Mouse (Mus musculus): ENCODE data around the gene U2af2. TPM values are rescaled to one million over a fixed set of nuclear protein-coding genes. Genes with fewer than 3 reads are reported as not detected.
A peak's percentile ranks its signal among the peaks of the same experiment; 100 is the strongest.

U2af2 gene
- total and polyA plus RNA-seq, 2 experiments from 2014 or later: 38.0 to 99.1 TPM

DNA sequence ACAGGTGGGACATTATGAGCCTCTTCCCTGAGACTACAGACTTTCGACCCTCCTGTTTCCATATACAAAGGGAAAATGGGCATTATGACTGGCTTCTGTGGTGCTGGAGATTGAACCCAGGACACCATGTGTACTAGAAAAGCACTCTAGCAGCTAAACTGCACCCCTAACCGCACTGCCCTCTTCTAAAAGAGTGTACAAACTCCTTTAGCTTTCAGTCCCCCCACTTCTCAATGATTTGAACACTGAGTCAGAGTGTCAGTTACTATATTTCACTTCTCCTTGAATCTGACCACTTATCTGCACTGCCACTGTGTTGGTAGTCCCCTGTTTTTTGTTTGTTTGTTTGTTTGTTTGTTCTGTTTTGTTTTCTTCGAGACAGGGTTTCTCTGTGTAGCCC lies 28.1 kb upstream of the U2af2 start, which contains the start of gene 4632433K11Rik:
TSS of gene 4632433K11Rik (plus strand) at position 301 of the 400 bp plus-strand sequence.
- 80% methylated on average over 3 of the region's 3 CpGs for WGBS
- no peak for ATAC-seq (ENCODE audit: insufficient read depth, low read depth)

DNA sequence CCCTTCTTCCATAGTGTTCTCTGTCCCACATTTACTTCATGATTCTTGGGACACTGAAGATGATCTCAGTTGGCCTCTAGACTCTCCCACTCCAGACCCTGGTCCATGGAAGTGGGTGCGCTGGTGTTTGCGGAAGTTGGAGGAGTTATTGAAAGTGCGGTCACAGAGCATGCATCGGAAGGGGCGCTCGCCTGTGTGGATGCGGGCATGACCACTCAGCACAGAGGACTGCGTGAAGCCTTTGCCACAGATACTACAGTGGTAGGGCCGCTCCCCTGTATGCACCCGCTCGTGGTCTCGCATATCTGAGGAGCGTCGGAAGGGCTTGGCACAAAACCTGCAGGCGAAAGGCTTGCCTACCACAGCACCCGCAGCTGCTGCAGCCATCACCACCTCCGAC lies 26.3 kb upstream of the U2af2 start:
- WGBS: 96% methylated on average over 17 of the region's 17 CpGs
- ATAC-seq (ENCODE audit: insufficient read depth, low read depth): no peak
- peaks cover 49% of the 10 kb centered on the region for H3K36me3 ChIP-seq (replicated peaks; ENCODE audit: control insufficient read depth, insufficient read depth, low read length)

More for the DNA sequence above, 28.1 kb upstream of the U2af2 start, which contains the start of gene 4632433K11Rik:
- Histone ChIP-seq H3K36me3 (replicated peaks; ENCODE audit: control insufficient read depth, insufficient read depth, low read length) (peaks cover 68% of the 10 kb centered on the region), H3K27me3 (ENCODE audit: control insufficient read depth, insufficient read depth, low read length) (no peaks in the 10 kb centered on the region), H3K4me1 (ENCODE audit: control insufficient read depth, insufficient read depth) (peaks cover 8% of the 10 kb centered on the region), H3K27ac (ENCODE audit: low read depth) (no peak within 1 kb of the TSS), H3K9me3 (replicated peaks; ENCODE audit: control insufficient read depth, low read length) (peaks cover 21% of the 10 kb centered on the region), H3K9ac (replicated peaks; ENCODE audit: low read depth, low read length) (no peak within 1 kb of the TSS), H3K4me2 (ENCODE audit: low read depth, low read length) (no peak within 1 kb of the TSS), H3K4me3 (ENCODE audit: low read depth, low read length) (no peak within 1 kb of the TSS)
- TF ChIP-seq CTCF (IDR thresholded peaks at IDR 0.05; ENCODE audit: low read depth) (no peak), EP300 (IDR thresholded peaks at IDR 0.05; ENCODE audit: low read depth) (no peak)
- DNase-seq (ENCODE audit: low spot score): no peak

DNA sequence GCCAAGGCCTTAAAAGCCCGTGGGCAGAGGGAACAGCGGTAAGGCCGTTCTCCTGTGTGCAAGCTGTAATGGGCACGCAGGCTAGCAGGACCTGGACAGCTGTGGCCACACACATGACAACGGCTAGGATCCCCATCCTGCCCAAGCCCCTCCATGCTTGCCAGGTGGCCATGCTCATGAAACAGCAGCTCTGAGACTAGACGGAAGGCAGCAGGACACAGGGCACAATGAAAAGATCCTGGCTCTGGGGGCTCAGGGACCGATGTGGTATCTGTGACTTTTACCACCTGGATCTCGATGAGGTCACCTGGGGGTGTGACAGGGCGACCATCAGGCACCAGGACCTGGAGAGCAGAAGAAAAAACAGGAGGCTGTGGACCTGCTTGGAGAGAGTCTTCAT lies 25.8 kb upstream of the U2af2 start:
- no peak overlapping the region for H3K27ac ChIP-seq (ENCODE audit: low read depth)
- TF ChIP-seq EP300 (IDR thresholded peaks at IDR 0.05; ENCODE audit: low read depth) (no peak), CTCF (IDR thresholded peaks at IDR 0.05; ENCODE audit: low read depth) (no peak)
- no peak overlapping the region for H3K4me2 ChIP-seq (ENCODE audit: low read depth, low read length)
- 93% methylated on average over 9 of the region's 9 CpGs for WGBS
- H3K27me3 ChIP-seq (ENCODE audit: control insufficient read depth, insufficient read depth, low read length): no peaks in the 10 kb centered on the region
- peaks cover 44% of the 10 kb centered on the region for H3K36me3 ChIP-seq (replicated peaks; ENCODE audit: control insufficient read depth, insufficient read depth, low read length)
- peaks cover 8% of the 10 kb centered on the region for H3K4me1 ChIP-seq (ENCODE audit: control insufficient read depth, insufficient read depth)
- DNase-seq (ENCODE audit: low spot score) (no peak), ATAC-seq (ENCODE audit: insufficient read depth, low read depth) (no peak)
- no peak overlapping the region for H3K9ac ChIP-seq (replicated peaks; ENCODE audit: low read depth, low read length)
- peaks cover 6% of the 10 kb centered on the region for H3K9me3 ChIP-seq (replicated peaks; ENCODE audit: control insufficient read depth, low read length)
- no peak overlapping the region for H3K4me3 ChIP-seq (ENCODE audit: low read depth, low read length)

More for the DNA sequence above, 26.3 kb upstream of the U2af2 start:
- Histone ChIP-seq H3K4me2 (ENCODE audit: low read depth, low read length) (no peak overlapping the region), H3K27me3 (ENCODE audit: control insufficient read depth, insufficient read depth, low read length) (no peaks in the 10 kb centered on the region), H3K4me3 (ENCODE audit: low read depth, low read length) (no peak overlapping the region), H3K9me3 (replicated peaks; ENCODE audit: control insufficient read depth, low read length) (peaks cover 11% of the 10 kb centered on the region), H3K4me1 (ENCODE audit: control insufficient read depth, insufficient read depth) (peaks cover 8% of the 10 kb centered on the region), H3K27ac (ENCODE audit: low read depth) (no peak overlapping the region), H3K9ac (replicated peaks; ENCODE audit: low read depth, low read length) (no peak overlapping the region)
- TF ChIP-seq CTCF (IDR thresholded peaks at IDR 0.05; ENCODE audit: low read depth): no peak
- TF ChIP-seq EP300 (IDR thresholded peaks at IDR 0.05; ENCODE audit: low read depth): no peak
- DNase-seq (ENCODE audit: low spot score): no peak

DNA sequence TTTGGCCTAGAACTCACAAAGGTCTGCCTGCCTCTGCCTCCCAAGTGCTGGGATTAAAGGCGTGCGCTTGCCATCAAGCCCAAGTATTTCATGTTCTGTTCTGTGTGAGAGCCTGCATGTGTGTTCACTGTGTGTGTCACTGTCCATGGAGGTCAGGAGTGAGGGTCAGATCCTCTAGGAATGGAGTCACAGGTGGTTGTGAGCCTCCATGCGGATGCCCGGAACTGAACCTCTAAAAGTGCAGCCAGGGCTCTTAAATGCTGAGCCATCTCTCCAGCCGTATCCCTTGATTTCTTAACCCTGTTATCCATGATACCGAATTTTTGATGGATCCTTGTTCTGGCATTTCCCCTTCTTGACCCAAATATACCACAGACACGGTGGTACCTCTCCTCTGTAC lies 24.9 kb upstream of the U2af2 start:
- WGBS: 88% methylated on average over 7 of the region's 7 CpGs
- Histone ChIP-seq H3K27ac (ENCODE audit: low read depth) (no peak overlapping the region), H3K4me1 (ENCODE audit: control insufficient read depth, insufficient read depth) (peaks cover 8% of the 10 kb centered on the region), H3K27me3 (ENCODE audit: control insufficient read depth, insufficient read depth, low read length) (no peaks in the 10 kb centered on the region), H3K9ac (replicated peaks; ENCODE audit: low read depth, low read length) (no peak overlapping the region), H3K36me3 (replicated peaks; ENCODE audit: control insufficient read depth, insufficient read depth, low read length) (peaks cover 35% of the 10 kb centered on the region), H3K4me2 (ENCODE audit: low read depth, low read length) (no peak overlapping the region), H3K9me3 (replicated peaks; ENCODE audit: control insufficient read depth, low read length) (no peaks in the 10 kb centered on the region), H3K4me3 (ENCODE audit: low read depth, low read length) (no peak overlapping the region)
- DNase-seq (ENCODE audit: low spot score) (no peak), ATAC-seq (ENCODE audit: insufficient read depth, low read depth) (no peak)
- TF ChIP-seq CTCF (IDR thresholded peaks at IDR 0.05; ENCODE audit: low read depth) (no peak), EP300 (IDR thresholded peaks at IDR 0.05; ENCODE audit: low read depth) (no peak)

DNA sequence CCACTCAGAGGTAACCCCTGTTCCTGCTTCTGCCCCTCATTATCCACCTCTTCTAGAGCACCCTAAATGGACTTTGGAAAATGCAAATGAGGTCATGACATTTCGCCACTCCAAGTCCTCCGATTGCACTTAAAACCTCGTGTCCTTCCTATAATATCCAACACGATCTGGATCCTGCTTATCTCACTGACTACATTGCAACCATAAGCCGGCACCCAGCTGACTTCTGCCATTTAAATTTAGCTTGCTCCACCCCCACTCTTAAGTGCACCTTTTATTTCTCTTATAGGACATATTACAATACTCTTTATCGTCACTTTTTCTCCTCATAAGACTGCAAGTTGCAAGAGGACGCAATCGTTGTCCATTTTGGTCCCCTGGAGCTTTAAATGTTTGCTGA lies 24.5 kb upstream of the U2af2 start:
- Histone ChIP-seq H3K36me3 (replicated peaks; ENCODE audit: control insufficient read depth, insufficient read depth, low read length) (peaks cover 31% of the 10 kb centered on the region), H3K4me1 (ENCODE audit: control insufficient read depth, insufficient read depth) (peaks cover 8% of the 10 kb centered on the region), H3K4me3 (ENCODE audit: low read depth, low read length) (peak overlapping the region; percentile 81), H3K27me3 (ENCODE audit: control insufficient read depth, insufficient read depth, low read length) (no peaks in the 10 kb centered on the region), H3K4me2 (ENCODE audit: low read depth, low read length) (peak overlapping the region; percentile 58), H3K27ac (ENCODE audit: low read depth) (peak overlapping the region; percentile 99), H3K9me3 (replicated peaks; ENCODE audit: control insufficient read depth, low read length) (no peaks in the 10 kb centered on the region), H3K9ac (replicated peaks; ENCODE audit: low read depth, low read length) (peak overlapping the region; percentile 88; the same call in 1 of the 2 replicates)
- TF ChIP-seq CTCF (IDR thresholded peaks at IDR 0.05; ENCODE audit: low read depth): no peak
- no peak for TF ChIP-seq EP300 (IDR thresholded peaks at IDR 0.05; ENCODE audit: low read depth)
- no peak for DNase-seq (ENCODE audit: low spot score)
- WGBS: 65% methylated on average over 8 of the region's 8 CpGs
- ATAC-seq (ENCODE audit: insufficient read depth, low read depth): no peak

DNA sequence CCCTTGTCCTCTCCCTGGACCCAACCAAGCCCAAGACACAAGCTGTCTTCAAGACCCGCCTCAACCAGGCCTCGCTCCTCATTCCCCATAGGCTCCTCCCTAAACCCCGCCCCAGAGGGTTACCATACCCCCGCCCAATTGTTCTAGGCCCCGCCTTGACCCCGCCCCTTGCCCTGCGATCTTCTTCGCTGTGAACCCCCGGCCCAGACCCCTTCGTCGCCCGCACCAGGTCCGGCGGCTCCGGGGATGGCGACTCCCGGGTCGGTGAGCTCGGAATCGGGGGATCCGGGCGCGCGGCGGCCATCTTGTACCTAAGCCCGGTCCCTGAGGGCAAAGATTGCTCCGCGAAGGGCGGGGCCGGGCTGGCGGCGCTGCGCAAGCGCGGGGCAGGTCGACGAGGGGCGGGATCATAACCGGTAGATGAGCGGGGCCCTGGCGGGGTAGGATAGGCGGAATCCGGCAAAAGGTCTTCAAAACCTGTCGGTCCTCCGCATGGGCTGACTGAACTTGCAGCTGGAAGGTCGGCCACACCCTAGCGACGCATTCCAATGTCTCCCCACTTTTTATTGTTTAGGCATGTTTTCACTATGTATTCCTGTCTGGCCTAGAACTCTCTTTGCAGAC lies 23.7 kb upstream of the U2af2 start, which contains the start of gene Zfp784:
TSS of gene Zfp784 (minus strand) at position 338 of the 624 bp plus-strand sequence.
- DNase-seq (ENCODE audit: low spot score) (peak; percentile 89), ATAC-seq (ENCODE audit: insufficient read depth, low read depth) (peak; percentile 98)
- H3K27ac ChIP-seq (ENCODE audit: low read depth): peak within 1 kb of the TSS; percentile 99
- peak within 1 kb of the TSS; percentile 88 for H3K9ac ChIP-seq (replicated peaks; ENCODE audit: low read depth, low read length)
- no peaks in the 10 kb centered on the region for H3K27me3 ChIP-seq (ENCODE audit: control insufficient read depth, insufficient read depth, low read length)
- TF ChIP-seq EP300 (IDR thresholded peaks at IDR 0.05; ENCODE audit: low read depth): peak; percentile 30; the same call in 1 of the 2 replicates
- TF ChIP-seq CTCF (IDR thresholded peaks at IDR 0.05; ENCODE audit: low read depth): no peak
- H3K4me2 ChIP-seq (ENCODE audit: low read depth, low read length): peak within 1 kb of the TSS; percentile 58
- WGBS: under 1% methylated on average over 48 of the region's 48 CpGs
- H3K4me3 ChIP-seq (ENCODE audit: low read depth, low read length): peak within 1 kb of the TSS; percentile 81
- peaks cover 8% of the 10 kb centered on the region for H3K4me1 ChIP-seq (ENCODE audit: control insufficient read depth, insufficient read depth)
- H3K9me3 ChIP-seq (replicated peaks; ENCODE audit: control insufficient read depth, low read length): no peaks in the 10 kb centered on the region
- peaks cover 24% of the 10 kb centered on the region for H3K36me3 ChIP-seq (replicated peaks; ENCODE audit: control insufficient read depth, insufficient read depth, low read length)

All from heart, postnatal 0 days (tissue).